Mouse (Mus musculus): Measurements from ENCODE around the gene Gm47996. TPM values are rescaled to one million over a fixed set of nuclear protein-coding genes. Genes with fewer than 3 reads are reported as not detected.

Gm47996 gene
- total RNA-seq, 1 experiment = 0.40 TPM

- Histone ChIP-seq H3K9ac (ENCODE audit: insufficient read depth, low read depth, low read length, poor library complexity, severe bottlenecking) (no peak overlapping the region), H3K36me3 (ENCODE audit: control insufficient read depth, insufficient read depth, low read length, poor library complexity, severe bottlenecking) (no peaks in the 10 kb centered on the region), H3K4me3 (ENCODE audit: insufficient read depth in 1 of 2, low read depth in 1 of 2, low read length in 2 of 2, poor library complexity in 1 of 2, severe bottlenecking in 1 of 2) (no peak overlapping the region), H3K9me3 (ENCODE audit: control insufficient read depth, insufficient read depth, low read depth, low read length) (no peaks in the 10 kb centered on the region), H3K27ac (ENCODE audit: insufficient read depth, low read depth, low read length, poor library complexity, severe bottlenecking) (no peak overlapping the region), H3K4me1 (ENCODE audit: control insufficient read depth in 2 of 2, insufficient read depth in 2 of 2, low read length in 2 of 2, poor library complexity in 1 of 2) (peaks cover 1% of the 10 kb centered on the region in 2 experiments; a peak in 1 of 4 replicates)
- DNase-seq (ENCODE audit: low read depth, low spot score) = no peak
- in situ Hi-C loops (cut with MboI; ENCODE audit: low sequenced_read_pairs in 2 of 2, unreplicated experiment in 2 of 2) = no loop called here
- TF ChIP-seq HCFC1 (IDR thresholded peaks at IDR 0.05; ENCODE audit: borderline replicate concordance, insufficient read depth, low read length) (no peak), MAFK (IDR thresholded peaks at IDR 0.05; ENCODE audit: insufficient read depth, low read depth, low read length) (no peak), CHD2 (IDR thresholded peaks at IDR 0.05; ENCODE audit: low read depth, low read length) (no peak), ZNF384 (IDR thresholded peaks at IDR 0.05; ENCODE audit: low read depth, low read length) (no peak)
Measured at GRCm38 (mm10) chr1:151222561-151223267, 12.8 kb downstream of the Gm47996 start.

- Histone ChIP-seq H3K4me3 (ENCODE audit: insufficient read depth in 1 of 2, low read depth in 1 of 2, low read length in 2 of 2, poor library complexity in 1 of 2, severe bottlenecking in 1 of 2) (no peak overlapping the region), H3K27ac (ENCODE audit: insufficient read depth, low read depth, low read length, poor library complexity, severe bottlenecking) (no peak overlapping the region), H3K36me3 (ENCODE audit: control insufficient read depth, insufficient read depth, low read length, poor library complexity, severe bottlenecking) (no peaks in the 10 kb centered on the region), H3K9me3 (ENCODE audit: control insufficient read depth, insufficient read depth, low read depth, low read length) (no peaks in the 10 kb centered on the region), H3K4me1 (ENCODE audit: control insufficient read depth in 2 of 2, insufficient read depth in 2 of 2, low read length in 2 of 2, poor library complexity in 1 of 2) (peaks cover 1% of the 10 kb centered on the region in 2 experiments; a peak in 1 of 4 replicates), H3K9ac (ENCODE audit: insufficient read depth, low read depth, low read length, poor library complexity, severe bottlenecking) (no peak overlapping the region)
- no peak for DNase-seq (ENCODE audit: low read depth, low spot score)
- in situ Hi-C loops (cut with MboI; ENCODE audit: low sequenced_read_pairs in 2 of 2, unreplicated experiment in 2 of 2) = no loop called here
- TF ChIP-seq HCFC1 (IDR thresholded peaks at IDR 0.05; ENCODE audit: borderline replicate concordance, insufficient read depth, low read length) = no peak
- no peak for TF ChIP-seq CHD2 (IDR thresholded peaks at IDR 0.05; ENCODE audit: low read depth, low read length)
- no peak for TF ChIP-seq ZC3H11A (IDR thresholded peaks at IDR 0.05; ENCODE audit: borderline replicate concordance, low read depth, low read length)
- TF ChIP-seq ZNF384 (IDR thresholded peaks at IDR 0.05; ENCODE audit: low read depth, low read length) = no peak
- no peak for TF ChIP-seq MAFK (IDR thresholded peaks at IDR 0.05; ENCODE audit: insufficient read depth, low read depth, low read length)
Measured at GRCm38 (mm10) chr1:151223377-151223776, 13.4 kb downstream of the Gm47996 start.

- H3K9me3 ChIP-seq (ENCODE audit: control insufficient read depth, insufficient read depth, low read depth, low read length) = no peaks in the 10 kb centered on the region
- in situ Hi-C loops (cut with MboI; ENCODE audit: low sequenced_read_pairs in 2 of 2, unreplicated experiment in 2 of 2) = no loop called here
- H3K27ac ChIP-seq (ENCODE audit: insufficient read depth, low read depth, low read length, poor library complexity, severe bottlenecking) = no peak overlapping the region
- no peak for DNase-seq (ENCODE audit: low read depth, low spot score)
- no peak overlapping the region for H3K9ac ChIP-seq (ENCODE audit: insufficient read depth, low read depth, low read length, poor library complexity, severe bottlenecking)
- no peaks in the 10 kb centered on the region for H3K36me3 ChIP-seq (ENCODE audit: control insufficient read depth, insufficient read depth, low read length, poor library complexity, severe bottlenecking)
- TF ChIP-seq ZC3H11A (IDR thresholded peaks at IDR 0.05; ENCODE audit: borderline replicate concordance, low read depth, low read length) (no peak), ZNF384 (IDR thresholded peaks at IDR 0.05; ENCODE audit: low read depth, low read length) (no peak), MAFK (IDR thresholded peaks at IDR 0.05; ENCODE audit: insufficient read depth, low read depth, low read length) (no peak), HCFC1 (IDR thresholded peaks at IDR 0.05; ENCODE audit: borderline replicate concordance, insufficient read depth, low read length) (no peak), CHD2 (IDR thresholded peaks at IDR 0.05; ENCODE audit: low read depth, low read length) (no peak)
- peaks cover 1% of the 10 kb centered on the region in 2 experiments; a peak in 1 of 4 replicates for H3K4me1 ChIP-seq (ENCODE audit: control insufficient read depth in 2 of 2, insufficient read depth in 2 of 2, low read length in 2 of 2, poor library complexity in 1 of 2)
- no peak overlapping the region for H3K4me3 ChIP-seq (ENCODE audit: insufficient read depth in 1 of 2, low read depth in 1 of 2, low read length in 2 of 2, poor library complexity in 1 of 2, severe bottlenecking in 1 of 2)
Measured at GRCm38 (mm10) chr1:151224536-151224935, 14.6 kb downstream of the Gm47996 start.

GRCm38 (mm10) chr1:151227506-151227905 is 17.6 kb downstream of the Gm47996 start:
- Histone ChIP-seq H3K4me1 (ENCODE audit: control insufficient read depth in 2 of 2, insufficient read depth in 2 of 2, low read length in 2 of 2, poor library complexity in 1 of 2) (0 out of 4 replicates have a peak, but pooled peaks cover 0 to 1% of the 10 kb centered on the region in 2 experiments), H3K9ac (ENCODE audit: insufficient read depth, low read depth, low read length, poor library complexity, severe bottlenecking) (no peak overlapping the region), H3K27ac (ENCODE audit: insufficient read depth, low read depth, low read length, poor library complexity, severe bottlenecking) (no peak overlapping the region), H3K9me3 (ENCODE audit: control insufficient read depth, insufficient read depth, low read depth, low read length) (no peaks in the 10 kb centered on the region), H3K36me3 (ENCODE audit: control insufficient read depth, insufficient read depth, low read length, poor library complexity, severe bottlenecking) (no peaks in the 10 kb centered on the region), H3K4me3 (ENCODE audit: insufficient read depth in 1 of 2, low read depth in 1 of 2, low read length in 2 of 2, poor library complexity in 1 of 2, severe bottlenecking in 1 of 2) (no peak overlapping the region)
- DNase-seq (ENCODE audit: low read depth, low spot score) = no peak
- TF ChIP-seq ZNF384 (IDR thresholded peaks at IDR 0.05; ENCODE audit: low read depth, low read length) (no peak), CHD2 (IDR thresholded peaks at IDR 0.05; ENCODE audit: low read depth, low read length) (no peak), HCFC1 (IDR thresholded peaks at IDR 0.05; ENCODE audit: borderline replicate concordance, insufficient read depth, low read length) (no peak), MAFK (IDR thresholded peaks at IDR 0.05; ENCODE audit: insufficient read depth, low read depth, low read length) (no peak), ZC3H11A (IDR thresholded peaks at IDR 0.05; ENCODE audit: borderline replicate concordance, low read depth, low read length) (no peak)
- in situ Hi-C loops (cut with MboI; ENCODE audit: low sequenced_read_pairs in 2 of 2, unreplicated experiment in 2 of 2) = no loop called here

Measured in ES-E14 (cell line).